Mouse (Mus musculus) yolk sac, embryonic 10.5 days (tissue): ENCODE results near the gene Gm8251.
"Not testable (repeated sequence)": the region's sequence is repeated elsewhere in the genome, so short reads cannot be mapped to it uniquely, and the experiment has no call there.

ENCODE experiments used
- DNase-seq: peaks from one replicate; pipeline ENCODE4 v3.0.0-alpha.2; 2017; ENCODE audit warnings: low spot score

Gm8251 gene

GRCm38 (mm10) chr1:44061836-44062235 lies at the start of gene Gm8251:
TSS of gene Gm8251 (minus strand) at chr1:44061936.
- DNase-seq: no peak

DNA sequence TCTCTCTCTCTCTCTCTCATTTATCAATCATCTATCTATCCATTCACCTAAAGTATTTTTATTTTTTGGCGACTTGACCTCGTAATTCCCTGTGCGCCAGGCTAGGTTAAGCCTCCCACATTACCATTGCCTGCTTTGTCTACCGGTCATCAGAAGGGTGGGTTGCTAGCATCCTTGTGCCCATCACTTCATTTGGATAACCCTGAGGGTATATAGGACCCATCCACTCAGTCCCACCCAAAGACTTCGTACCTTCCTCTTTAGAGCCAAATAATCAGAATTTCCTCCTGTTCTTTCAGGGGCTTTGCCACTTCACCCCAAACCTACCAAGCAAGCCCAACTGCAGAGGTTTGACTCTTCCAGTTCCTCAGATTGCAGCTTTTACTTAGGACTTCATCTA lies 41.2 kb upstream of the Gm8251 start:
- DNase-seq: peak; percentile 9

DNA sequence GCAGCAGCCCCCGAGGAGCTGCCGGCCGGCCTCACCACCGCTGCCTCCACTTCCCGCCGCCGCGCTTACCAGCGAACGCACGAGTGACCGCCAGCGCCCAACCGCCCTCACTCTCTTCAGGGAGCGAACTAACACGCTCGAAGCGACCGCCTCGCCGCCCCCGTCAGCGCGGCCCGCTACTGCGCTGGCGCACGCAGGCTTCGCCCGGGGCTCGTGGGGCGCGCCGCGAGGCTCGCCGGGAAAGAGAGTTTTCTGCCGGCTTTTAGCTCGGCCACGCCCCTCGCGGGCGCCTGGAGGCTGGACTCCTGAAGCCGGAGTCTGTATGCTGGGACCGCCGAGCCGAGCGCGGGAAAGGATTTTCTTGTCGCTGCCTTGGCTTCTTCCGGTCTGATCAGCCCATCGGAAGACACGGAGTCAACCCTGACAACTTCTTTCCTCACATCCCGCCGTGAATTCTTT lies 40.6 kb upstream of the Gm8251 start, which contains the start of gene Tex30:
Gene Tex30, minus strand, starts transcription at position 183 of the 459 bp plus-strand sequence.
- DNase-seq: peak; percentile 94

DNA sequence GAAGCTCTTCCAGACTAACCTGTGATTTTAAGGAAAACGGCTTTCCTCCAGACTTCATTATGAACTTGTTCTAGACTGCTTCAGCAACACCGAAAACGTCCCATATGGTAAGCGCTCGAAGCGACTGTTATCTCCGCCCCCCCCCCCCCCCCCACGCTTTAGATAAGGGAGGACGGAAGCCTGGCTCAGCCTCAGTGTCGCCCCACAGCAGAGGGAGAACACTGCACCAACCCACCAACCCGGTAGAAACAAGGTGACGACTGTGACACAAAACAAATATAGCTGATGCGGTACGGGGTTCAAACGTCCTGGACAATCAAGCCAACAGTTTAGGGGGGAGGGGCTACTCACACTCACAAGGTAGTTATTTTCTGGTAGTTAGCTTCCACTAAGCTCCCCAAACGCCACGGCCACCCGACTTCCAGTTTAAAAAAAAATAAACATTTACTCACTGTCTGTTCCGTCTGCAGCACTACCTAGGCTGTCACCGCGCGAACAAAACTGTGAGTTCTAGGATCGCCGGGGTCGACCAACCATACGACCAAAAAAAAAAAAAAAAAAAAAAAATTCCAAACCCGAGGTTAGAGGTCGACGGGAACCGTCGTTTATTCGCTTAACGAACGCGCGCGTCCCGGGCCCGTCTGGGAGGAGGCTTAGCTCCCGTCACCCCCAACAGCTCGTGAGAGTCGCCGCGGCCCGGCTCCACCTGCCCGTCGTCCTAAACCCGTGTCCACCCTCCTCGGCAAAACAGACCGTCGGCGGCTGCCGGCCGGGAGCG lies 39.9 kb upstream of the Gm8251 start:
- DNase-seq: peak; percentile 72

DNA sequence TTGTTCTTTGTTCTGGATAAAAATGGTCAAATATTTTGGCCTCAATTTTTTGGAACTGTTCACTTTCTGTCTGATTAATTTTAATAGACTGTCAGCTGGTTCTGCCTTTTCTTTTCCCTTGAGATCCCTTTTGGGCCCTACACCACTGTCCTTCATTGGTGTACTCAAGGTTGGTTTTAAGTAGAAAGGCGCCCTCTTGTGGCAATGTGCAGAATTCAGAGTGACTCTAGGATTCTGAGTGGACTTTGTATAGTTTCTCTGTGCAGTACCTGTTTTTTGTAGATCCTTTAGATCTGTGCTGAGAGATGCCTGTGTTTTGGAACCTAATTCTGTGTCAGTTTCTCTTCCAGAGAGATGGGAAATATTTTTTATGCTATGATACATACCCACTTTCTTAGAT lies 2.9 kb upstream of the Gm8251 start:
- DNase-seq: peak; percentile 11

DNA sequence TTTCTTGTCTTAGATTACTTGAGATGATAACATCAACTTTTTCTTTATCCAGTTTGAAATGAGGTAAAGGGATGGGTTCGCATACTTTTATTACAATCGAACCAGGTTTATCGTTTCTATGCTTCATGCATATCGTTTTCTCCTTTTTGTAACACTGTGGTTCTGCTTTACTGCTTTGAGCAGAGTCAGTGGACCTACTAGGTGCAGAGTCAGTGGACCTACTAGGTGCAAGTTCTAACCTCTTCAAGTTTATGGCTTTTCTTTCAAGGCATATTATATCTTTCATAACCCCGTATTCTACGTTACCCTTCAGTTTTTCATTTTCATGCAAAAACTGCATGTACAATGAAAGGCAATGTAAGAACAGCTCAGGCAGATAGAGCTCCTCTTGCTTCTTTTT lies 1.7 kb upstream of the Gm8251 start:
- no peak for DNase-seq

DNA sequence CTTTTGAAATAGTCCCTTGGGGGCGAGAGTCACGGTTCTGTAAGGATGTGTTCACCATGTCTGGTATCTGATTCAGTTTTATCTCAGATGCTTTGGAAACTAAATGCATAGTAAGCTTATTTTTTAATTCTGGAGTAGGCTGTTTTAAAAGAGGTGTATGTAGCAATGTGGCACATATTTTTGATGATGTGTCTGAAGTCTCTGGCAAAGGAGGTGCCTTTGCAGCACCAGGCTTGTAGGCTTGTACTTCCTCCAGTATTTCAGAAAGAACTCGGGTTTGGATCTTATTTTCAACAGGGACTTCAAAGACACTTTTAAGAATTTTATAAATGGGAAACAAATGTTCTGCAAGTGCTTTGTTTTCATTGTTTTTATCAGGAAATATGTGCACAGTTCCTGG lies 3.9 kb downstream of the Gm8251 start:
- DNase-seq: no peak

DNA sequence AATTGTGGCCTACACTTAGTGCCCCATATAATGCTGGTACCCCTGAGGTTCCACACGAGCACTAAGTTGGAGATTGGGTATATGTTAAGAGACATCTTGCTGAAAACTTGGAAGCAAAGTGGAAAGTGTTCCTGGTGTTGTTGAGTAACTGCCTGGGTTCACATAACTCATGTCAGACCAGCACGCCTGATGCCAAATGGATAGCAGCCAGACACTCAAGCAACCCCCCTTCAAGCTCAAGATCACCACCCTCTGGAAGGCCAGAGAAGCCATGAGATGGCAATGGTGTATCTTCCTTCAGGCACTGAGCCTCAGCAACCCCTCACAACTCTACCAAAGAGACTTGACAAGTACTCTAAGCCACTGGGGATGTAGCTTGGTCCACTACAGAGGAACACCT lies 15.2 kb downstream of the Gm8251 start:
- DNase-seq: no peak

DNA sequence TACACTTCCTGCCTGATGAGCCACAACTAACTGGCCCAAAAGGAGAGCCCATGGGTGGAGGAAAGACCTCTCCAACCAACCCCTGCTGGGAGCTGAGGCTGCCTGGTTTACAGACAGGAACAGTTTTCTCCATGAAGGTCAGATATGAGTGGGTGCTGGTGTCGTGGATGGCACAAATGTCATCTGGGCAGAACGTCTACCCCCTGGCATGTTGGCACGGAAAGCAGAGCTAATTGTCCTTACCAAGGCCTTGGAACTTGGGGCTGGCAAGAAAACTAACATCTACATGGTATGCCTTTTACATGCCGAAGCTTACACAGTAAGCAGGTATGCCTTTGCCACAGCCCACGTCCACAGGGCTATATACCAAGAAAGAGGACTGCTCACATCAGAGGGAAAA lies 16.0 kb downstream of the Gm8251 start:
- DNase-seq: not testable (repeated sequence)

- DNase-seq: no peak
Measured at GRCm38 (mm10) chr1:44042555-44042915, 19.2 kb downstream of the Gm8251 start.

- peak; percentile 28 for DNase-seq
Measured at GRCm38 (mm10) chr1:44041797-44042554, 19.8 kb downstream of the Gm8251 start.

DNA sequence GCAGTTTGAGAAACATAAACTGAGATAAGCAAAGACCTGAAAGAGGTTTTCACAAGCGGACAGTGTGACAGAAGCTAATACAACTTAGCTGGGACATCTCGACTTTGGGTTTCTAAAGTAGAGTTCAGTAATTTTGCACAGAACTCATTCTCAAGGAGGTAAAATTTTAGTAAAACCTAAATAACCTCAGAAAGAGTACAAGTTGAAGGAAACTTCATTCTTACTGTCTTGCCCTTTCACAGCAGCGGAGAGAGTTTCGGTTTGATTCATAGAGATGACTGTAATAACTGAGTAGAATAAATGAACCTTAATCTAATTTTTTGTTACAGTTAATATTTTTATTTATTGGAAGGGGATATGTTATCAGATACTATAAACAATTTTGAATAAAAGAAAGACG lies 28.8 kb downstream of the Gm8251 start:
- no peak for DNase-seq

DNA sequence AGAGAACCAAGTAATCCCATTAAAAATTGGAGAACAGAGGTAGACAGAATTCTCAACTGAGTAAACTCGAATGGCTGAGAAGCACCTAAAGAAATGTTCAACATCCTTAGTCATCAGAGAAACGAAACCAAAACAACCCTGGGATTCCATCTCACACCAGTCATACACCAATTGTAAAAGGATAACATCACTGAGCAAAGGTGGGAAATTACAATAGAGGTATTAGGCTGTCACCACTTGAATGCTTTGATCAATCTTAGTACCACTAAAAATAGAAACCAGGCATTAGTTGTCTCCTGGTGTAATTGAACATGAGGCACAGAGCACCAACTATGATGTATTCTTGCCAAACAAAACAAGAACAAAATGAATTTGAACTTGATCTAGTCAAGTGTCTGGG lies 29.5 kb downstream of the Gm8251 start:
- DNase-seq: no peak

DNA sequence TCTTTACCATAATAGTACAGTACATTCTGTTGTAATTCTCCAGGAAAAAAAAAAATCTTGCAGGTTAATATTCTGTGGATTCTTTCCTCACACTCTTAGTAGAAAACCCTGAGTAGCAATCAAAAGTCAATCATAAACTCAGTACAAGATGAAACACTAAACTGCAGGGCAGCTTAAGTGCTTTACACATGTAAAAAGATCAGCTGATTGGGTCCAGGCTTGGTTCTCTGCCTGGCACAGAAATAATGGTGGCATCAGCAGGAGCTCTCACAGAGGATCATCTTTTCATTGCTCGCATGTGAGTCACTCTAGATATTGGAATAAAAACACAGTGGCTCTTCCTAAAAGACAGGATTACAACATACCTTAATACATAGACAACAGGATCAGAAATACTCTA lies 34.1 kb downstream of the Gm8251 start:
- DNase-seq: no peak

DNA sequence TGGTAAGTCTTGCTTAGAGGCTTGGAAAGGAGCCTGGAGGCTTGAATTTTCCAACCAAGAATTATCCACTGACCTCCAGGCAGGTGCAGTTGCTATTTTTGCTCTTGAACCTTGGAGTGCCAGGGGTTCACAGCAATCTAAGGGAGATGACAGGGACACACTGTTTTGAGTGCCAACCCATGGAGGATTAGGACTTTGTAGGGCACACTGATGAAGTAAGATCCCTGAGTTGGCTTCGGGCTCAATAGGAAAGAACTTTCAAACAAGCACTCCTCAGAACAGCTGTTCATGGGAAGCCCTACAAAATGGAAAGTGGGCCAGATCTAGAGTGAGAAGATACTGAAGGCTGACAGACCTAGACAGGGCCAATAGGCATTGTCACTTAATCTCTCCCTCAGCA lies 39.1 kb downstream of the Gm8251 start:
- DNase-seq: no peak

GRCm38 (mm10) chr1:44019934-44020333 lies 41.8 kb downstream of the Gm8251 start, which contains the start of gene Mettl21c:
TSS of gene Mettl21c (minus strand) at chr1:44020034.
- no peak for DNase-seq

- DNase-seq: no peak
Measured at GRCm38 (mm10) chr1:44015556-44015955, 46.2 kb downstream of the Gm8251 start.
